Mouse (Mus musculus): Measurements from ENCODE around the gene Hibadh.
"Not testable (repeated sequence)": the region's sequence is repeated elsewhere in the genome, so short reads cannot be mapped to it uniquely, and the experiment has no call there.

The Hibadh gene

GRCm38 (mm10) chr6:52640224-52640712, at the start of gene Hibadh:
TSS of gene Hibadh (minus strand) at chr6:52640389.
- peak; percentile 89 to 97 for DNase-seq (ENCODE audit: low spot score in 2 of 2)

- no peak for DNase-seq (ENCODE audit: low spot score in 2 of 2)
These were observed 46.8 kb upstream of the Hibadh start for GRCm38 (mm10) chr6:52686901-52687500.

GRCm38 (mm10) chr6:52682607-52683006, 42.4 kb upstream of the Hibadh start:
- DNase-seq (ENCODE audit: low spot score in 2 of 2): no peak

- no peak for DNase-seq (ENCODE audit: low spot score in 2 of 2)
These were observed 41.8 kb upstream of the Hibadh start for GRCm38 (mm10) chr6:52681847-52682485.

GRCm38 (mm10) chr6:52680458-52681032, 40.4 kb upstream of the Hibadh start:
- peak in 1 of 2 experiments; percentile 9 for DNase-seq (ENCODE audit: low spot score in 2 of 2)

GRCm38 (mm10) chr6:52679565-52679964, 39.4 kb upstream of the Hibadh start:
- DNase-seq (ENCODE audit: low spot score in 2 of 2): no peak

GRCm38 (mm10) chr6:52677534-52677933, 37.3 kb upstream of the Hibadh start:
- DNase-seq (ENCODE audit: low spot score in 2 of 2): not testable (repeated sequence)

- DNase-seq (ENCODE audit: low spot score in 2 of 2): no peak
These were observed 35.2 kb upstream of the Hibadh start for GRCm38 (mm10) chr6:52675222-52675921.

GRCm38 (mm10) chr6:52674541-52674940, 34.4 kb upstream of the Hibadh start:
- DNase-seq (ENCODE audit: low spot score in 2 of 2): no peak

GRCm38 (mm10) chr6:52673706-52674105, 33.5 kb upstream of the Hibadh start:
- DNase-seq (ENCODE audit: low spot score in 2 of 2): no peak

GRCm38 (mm10) chr6:52672539-52672938, 32.4 kb upstream of the Hibadh start:
- no peak for DNase-seq (ENCODE audit: low spot score in 2 of 2)

- no peak for DNase-seq (ENCODE audit: low spot score in 2 of 2)
These were observed 31.6 kb upstream of the Hibadh start for GRCm38 (mm10) chr6:52671791-52672190.

- DNase-seq (ENCODE audit: low spot score in 2 of 2): not testable (repeated sequence)
These were observed 29.7 kb upstream of the Hibadh start for GRCm38 (mm10) chr6:52669878-52670277.

GRCm38 (mm10) chr6:52667641-52668040, 27.5 kb upstream of the Hibadh start:
- DNase-seq (ENCODE audit: low spot score in 2 of 2): no peak

GRCm38 (mm10) chr6:52663021-52663420, 22.8 kb upstream of the Hibadh start:
- DNase-seq (ENCODE audit: low spot score in 2 of 2): no peak

GRCm38 (mm10) chr6:52655266-52655665, 15.1 kb upstream of the Hibadh start:
- no peak for DNase-seq (ENCODE audit: low spot score in 2 of 2)

GRCm38 (mm10) chr6:52648806-52649205, 8.6 kb upstream of the Hibadh start:
- DNase-seq (ENCODE audit: low spot score in 2 of 2): no peak

GRCm38 (mm10) chr6:52648031-52648430, 7.8 kb upstream of the Hibadh start:
- no peak for DNase-seq (ENCODE audit: low spot score in 2 of 2)

- DNase-seq (ENCODE audit: low spot score in 2 of 2): no peak
These were observed 5.7 kb upstream of the Hibadh start for GRCm38 (mm10) chr6:52645926-52646325.

GRCm38 (mm10) chr6:52642152-52642551, 2.0 kb upstream of the Hibadh start:
- no peak for DNase-seq (ENCODE audit: low spot score in 2 of 2)

GRCm38 (mm10) chr6:52641076-52641475, 887 bp upstream of the Hibadh start:
- no peak for DNase-seq (ENCODE audit: low spot score in 2 of 2)

- no peak for DNase-seq (ENCODE audit: low spot score in 2 of 2)
These were observed 504 bp downstream of the Hibadh start for GRCm38 (mm10) chr6:52639546-52640223.
